Mouse (Mus musculus) heart, postnatal 36 days (tissue): ENCODE data around the gene Mrpl23. TPM values are rescaled to one million over a fixed set of nuclear protein-coding genes. Genes with fewer than 3 reads are reported as not detected.
A peak's percentile ranks its signal among the peaks of the same experiment; 100 is the strongest.

Experiments used
- DNase-seq, 2 experiments: peaks; one replicate each; pipeline ENCODE4 v3.0.0; 2021 to 2022
- intact Hi-C: fragments of 180-260 bp; cut with DNase I; formaldehyde crosslinking; loops from one replicate; pipeline ENCODE4 v1.15.1; 2025
- total RNA-seq, 2 experiments: library from RNA; stranded (reverse); gene quantifications; 2 replicates each; pipeline ENCODE4 v1.2.3; 2021

The Mrpl23 gene
- total RNA-seq, 2 experiments from 2014 or later: 12.8 to 13.1 TPM

DNA sequence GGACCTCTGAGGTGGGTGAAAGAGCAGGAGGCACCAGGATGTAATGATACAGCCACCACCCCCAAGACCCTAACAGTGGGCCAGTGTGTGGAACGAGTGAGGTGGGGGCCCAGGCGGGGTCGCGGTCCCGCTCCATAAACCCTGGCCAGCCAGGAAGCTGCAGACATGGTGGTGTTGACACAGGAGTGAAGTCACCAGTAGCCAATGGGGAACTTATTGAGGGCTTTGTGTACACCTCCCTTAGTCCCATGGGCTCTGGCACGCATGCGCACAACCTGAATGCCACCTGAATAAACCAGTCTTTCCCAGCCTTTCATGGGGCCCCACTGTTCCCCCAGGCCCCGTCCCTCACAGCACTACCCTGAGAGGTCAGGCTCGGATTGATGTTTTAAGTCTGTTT lies 38.1 kb downstream of the Mrpl23 start:
- DNase-seq: no peak
- intact Hi-C loops: no loop called here

DNA sequence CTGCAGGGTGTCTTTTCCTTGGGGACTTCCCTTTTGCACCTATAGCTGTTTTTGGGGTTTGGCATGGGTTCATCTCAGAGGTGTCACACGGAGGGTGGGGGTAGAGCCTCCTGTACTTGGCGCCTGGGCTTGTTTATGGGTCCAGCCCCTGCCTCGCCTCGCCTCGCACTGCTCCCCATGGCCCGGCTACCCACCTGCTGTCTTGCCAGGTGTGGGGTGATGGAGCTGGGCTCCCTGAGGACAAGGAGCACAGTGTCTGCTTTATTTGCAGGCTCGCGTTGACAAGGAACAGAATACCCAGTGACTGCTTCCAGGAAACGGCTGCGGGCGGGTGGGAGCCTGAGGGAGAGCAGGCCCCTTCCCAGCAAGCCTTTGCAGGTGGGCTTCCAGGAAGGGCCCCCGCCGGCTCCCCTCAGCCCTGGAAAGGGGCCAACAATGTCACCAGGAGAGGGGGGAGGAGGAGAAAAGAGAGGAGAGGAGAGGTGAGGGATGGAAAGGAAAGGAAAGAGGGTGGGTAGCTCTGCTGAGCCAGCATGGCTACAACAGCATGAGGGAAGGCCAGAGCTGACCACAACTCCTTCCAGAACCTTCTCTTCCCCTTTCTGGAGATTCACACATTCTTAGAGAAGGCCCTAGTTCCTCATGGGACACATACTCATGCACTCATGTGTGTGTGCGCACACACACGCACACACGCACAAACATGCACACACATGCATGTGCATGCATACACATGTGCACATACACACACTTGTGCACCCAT lies 39.2 kb downstream of the Mrpl23 start:
- intact Hi-C loops: no loop called here
- DNase-seq: peak in 1 of 2 experiments; percentile 13

DNA sequence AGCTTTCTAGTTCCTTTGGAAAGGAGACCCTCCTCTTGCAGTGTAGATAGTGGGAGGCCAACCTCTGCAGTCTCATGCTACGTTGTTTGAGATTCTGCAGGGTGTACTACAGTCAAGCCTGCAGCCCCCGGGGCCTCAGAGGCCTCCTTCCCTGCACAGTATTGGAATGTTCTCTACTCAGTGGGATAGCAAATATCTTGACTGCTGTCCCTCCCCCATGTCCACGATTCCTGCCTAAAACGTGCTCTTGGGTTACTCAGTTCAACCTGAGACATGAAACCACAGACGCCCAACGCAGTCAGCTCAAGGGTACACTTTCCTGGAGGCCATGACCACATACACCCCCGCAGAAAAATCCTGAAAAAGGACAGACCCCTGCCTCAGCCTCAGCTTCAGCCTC lies 39.9 kb downstream of the Mrpl23 start:
- no peak for DNase-seq
- intact Hi-C loops: no loop called here

DNA sequence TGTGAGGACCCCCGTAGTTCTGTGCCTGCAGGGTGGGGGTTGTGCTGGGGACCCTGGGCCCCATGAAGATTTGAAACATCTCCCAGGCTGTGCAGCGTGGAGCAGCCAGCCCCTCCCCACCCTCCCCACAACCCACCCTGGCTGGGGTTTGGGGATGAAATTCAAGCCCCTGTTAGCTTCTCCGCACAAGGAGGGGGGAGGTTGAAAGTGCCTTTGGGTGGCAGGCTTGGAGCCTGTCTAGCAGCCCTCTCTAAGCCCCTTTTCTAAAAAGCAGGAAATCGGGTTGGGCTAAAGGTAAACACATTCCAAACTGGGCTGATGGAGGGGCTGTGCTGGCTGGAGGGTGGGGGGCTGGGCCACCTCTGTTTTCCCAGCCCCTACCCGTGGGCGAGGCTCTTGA lies 40.5 kb downstream of the Mrpl23 start:
- DNase-seq: no peak
- intact Hi-C loops: no loop called here

DNA sequence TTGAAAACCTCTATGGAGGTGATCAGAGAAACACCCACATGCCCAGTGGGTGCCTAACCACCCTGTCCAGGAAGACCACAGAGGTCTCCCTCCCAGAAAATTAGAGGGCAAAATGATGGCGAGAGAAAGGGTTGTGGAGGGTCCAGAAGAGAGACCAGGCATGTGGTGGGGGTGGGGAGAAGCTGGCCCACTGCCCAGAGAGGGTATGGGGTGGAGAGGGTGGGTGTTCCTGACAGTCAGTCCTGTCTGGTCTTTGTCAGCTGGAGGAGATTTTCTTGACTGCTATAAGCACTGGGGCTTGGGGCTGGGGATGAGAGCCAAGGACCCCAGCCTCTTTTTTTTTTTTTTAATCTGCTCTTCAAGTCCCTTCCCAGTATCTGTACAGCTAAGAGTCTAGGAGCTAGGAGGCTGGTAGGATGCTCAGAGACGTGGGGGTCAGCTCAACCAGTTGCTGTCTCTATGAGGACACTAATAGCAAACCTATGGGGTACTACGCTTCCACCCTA lies 41.7 kb downstream of the Mrpl23 start:
- intact Hi-C loops: no loop called here
- DNase-seq: no peak

DNA sequence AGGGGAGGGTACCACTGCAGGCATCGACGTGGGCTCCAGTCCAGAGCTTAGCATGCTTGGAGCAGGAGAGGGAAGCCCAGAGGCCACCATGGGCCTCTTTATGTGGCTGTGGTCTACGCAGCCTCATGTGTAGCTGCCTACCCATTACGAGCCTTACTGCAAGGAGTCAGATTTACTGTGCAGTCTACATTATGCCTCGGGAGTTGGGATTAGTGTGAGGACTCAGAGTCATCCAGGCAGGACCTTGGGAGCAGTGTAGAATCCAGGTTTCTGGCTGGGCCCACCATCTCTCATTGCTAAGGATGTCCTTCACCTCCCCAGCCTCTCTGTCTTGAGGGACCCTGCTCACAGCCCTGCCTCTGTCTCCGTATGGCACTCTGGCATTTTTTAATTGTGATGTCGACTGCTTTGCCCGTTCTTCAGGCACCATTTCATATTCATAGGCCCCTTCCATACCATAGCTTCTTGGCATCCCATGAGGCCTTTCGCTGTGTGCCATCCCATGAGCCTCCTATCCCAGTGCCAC lies 42.4 kb downstream of the Mrpl23 start:
- DNase-seq: no peak
- intact Hi-C loops: no loop called here

DNA sequence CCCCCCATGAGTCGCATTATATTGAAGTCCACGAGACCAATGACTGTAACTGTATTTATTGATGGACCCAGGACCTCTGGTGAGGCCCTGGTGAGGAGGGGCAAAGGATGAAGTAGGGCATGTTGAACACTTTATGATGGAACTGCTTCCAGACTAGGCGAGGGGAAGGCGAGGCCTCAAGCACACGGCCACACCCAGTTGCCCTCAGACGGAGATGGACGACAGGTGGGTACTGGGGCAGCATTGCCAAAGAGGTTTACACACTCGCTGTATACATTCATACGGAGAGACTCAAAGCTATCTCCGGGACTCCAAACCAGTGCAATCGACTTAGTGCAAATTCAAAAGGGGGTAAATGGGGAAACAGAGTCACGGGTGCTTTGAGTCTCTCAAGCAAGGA lies 43.0 kb downstream of the Mrpl23 start:
- intact Hi-C loops: no loop called here
- DNase-seq: no peak

DNA sequence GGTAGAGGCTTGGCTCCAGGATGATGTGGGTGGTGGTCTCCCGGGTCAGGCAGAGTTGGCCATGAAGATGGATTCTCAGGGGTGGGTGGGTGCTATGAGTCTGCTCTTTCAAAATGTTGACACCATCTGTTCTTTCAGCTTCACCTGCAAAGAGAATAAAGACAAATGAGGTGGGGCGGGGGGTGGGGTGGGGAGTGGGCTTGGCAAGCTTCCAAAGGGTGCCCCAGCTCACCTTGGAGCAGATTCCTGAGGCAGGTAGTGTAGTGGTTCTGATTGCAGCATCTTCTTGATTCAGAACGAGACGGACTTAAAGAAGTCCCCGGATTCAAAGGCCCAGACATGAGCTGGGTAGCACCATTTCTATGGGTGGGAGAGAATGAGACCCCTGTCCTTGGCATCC lies 43.5 kb downstream of the Mrpl23 start:
- no peak for DNase-seq
- intact Hi-C loops: no loop called here

DNA sequence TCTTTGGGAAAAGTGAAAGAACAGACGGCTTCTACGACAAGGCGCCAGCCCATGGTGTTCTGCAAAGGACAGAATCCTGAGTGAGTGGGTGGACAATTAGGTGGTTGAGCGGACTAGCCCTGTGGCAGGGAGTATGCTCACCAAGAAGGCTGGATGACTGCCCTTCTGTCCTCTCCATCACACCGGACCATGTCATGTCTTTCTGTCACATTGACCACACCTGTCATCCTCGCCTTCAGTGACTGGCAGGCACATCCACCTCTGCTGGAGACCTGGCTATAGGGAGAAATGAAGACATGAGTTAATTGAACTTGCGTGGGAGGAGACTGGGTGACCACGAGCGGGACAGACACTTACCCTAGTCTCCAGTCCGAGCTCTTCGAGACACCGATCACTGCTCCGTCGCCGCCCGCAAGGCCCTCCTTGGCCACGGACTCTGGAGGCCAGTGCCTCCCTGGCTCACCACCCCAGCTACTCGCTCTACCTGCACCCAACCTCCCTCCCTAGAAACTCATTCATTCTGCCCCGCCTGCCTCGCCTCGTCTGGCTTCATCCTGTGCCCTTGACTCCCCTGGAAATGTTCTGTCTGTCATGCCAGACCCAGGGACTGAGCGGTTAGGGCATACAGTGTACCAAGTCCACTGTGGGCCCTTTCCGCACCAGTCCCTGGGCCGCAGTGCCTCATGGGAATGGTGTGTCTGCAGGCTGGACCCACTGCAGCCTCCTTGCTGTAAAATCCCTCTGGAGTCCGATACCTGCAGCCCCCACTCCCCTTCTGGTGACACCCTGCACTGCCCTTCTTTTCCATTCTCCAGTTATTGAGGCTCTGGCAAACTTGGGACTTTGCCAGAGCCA lies 44.2 kb downstream of the Mrpl23 start:
- intact Hi-C loops: no loop called here

DNA sequence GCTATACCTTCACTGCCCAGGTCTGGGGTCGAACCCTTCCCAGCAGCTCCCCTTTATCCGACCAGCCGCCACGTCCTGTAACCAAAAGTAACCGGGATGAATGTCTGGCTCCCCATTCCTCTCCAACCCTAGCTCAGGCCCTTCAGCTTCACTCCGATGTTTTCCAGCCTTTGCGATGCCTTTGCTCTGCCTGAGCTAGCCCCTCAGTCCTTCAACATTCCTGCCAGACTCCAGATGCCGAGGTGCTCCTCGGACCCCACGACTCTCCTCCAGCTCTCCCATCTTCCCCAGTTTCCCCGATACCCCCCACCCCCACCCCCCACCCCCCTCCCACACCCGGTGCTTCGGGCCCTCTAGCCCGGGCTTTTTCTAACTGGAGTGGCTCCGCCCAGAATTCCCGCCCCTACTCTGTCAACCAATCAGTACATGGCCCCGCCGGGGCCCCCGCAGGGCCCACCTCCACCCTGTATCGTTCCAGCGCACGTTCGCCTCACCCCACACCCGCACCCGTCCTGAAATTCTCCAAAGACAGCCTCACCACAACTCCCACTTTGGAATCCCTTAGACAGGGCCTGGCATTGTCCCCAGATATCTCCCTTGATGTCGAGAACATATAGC lies 45.4 kb downstream of the Mrpl23 start:
- intact Hi-C loops: no loop called here
- peak in 1 of 2 experiments; percentile 17 for DNase-seq

More for the DNA sequence above, 44.2 kb downstream of the Mrpl23 start:
- no peak for DNase-seq

DNA sequence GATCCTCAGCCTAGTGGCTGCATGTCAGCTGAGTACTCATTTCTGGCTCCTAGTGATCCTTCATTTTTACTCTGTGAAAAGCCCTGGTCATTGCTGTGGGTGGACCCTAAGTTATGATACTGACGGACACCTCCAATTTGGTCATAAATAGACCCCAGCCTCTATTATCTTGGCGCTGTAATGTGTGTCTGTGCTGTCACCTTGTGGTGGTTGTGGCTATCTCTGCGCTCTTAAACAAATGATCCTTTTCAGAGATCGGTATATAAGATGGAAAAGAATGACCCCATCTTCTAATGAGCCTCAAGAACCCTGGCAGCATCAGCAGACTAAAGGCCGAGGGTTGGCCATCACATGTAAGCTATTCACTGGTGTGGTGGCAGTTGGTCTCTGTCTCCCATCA lies 46.6 kb downstream of the Mrpl23 start:
- intact Hi-C loops: no loop called here
- DNase-seq: no peak

DNA sequence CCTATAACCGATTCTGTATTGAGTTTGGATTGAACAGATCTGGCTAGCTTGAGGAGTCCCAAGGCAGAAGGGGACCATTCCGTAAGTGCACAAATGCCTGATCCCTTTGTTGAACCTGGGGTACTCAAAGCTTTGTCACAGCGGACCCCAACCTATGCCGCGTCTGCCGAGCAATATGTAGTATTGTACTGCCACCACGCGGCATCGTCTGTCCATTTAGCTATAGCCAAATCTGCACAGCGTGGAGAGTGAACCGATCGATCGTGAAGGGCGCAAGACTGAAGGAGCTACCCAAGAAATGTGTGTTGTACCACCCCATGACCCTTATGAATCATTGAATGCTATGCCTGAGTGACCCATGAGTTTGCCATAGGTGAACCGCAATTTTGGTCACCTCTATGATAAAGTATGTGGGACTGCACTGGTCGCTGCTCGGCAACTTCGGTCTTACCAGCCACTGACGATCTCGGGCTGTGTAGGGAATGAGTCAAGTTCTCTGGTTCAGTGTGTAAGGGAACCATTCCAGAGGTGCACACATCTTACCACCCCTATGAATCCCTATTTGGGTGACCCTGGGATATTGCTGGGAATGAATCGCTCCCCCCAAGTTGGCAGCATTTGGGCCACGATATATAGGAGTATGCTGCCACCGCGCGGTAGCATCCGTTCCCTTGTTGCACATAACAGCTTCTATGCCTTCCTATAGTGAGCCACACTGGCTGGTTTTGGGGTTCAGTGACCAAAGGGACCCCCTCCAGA lies 47.8 kb downstream of the Mrpl23 start:
- DNase-seq: peak; percentile 66 to 67
- intact Hi-C loops: loop anchor here (1.0 to 5.0 kb wide), 6 partner anchors 42 to 263 kb away; no protein-coding TSS in a partner anchor

DNA sequence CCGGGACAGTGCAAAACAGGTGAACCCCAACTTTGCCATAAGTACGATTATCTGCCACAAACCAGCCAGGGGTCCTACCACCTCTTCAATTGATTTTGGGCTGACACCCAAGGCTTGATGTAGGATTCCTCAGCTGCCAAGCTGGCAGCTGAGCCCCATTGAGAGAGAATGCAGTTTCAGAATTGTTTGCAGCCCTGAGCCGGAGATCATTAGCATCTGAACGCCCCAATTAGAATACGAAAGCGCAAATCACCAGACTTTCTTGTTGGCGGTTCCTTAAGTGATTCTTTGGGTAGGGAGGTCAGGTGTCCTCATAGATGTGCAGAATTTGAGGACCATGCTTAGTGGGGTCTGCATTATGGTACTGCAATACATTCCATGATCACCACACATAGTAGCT lies 48.7 kb downstream of the Mrpl23 start:
- intact Hi-C loops: loop anchor here (2.0 to 5.0 kb wide), 3 partner anchors 142 to 264 kb away; no protein-coding TSS in a partner anchor
- DNase-seq: no peak

DNA sequence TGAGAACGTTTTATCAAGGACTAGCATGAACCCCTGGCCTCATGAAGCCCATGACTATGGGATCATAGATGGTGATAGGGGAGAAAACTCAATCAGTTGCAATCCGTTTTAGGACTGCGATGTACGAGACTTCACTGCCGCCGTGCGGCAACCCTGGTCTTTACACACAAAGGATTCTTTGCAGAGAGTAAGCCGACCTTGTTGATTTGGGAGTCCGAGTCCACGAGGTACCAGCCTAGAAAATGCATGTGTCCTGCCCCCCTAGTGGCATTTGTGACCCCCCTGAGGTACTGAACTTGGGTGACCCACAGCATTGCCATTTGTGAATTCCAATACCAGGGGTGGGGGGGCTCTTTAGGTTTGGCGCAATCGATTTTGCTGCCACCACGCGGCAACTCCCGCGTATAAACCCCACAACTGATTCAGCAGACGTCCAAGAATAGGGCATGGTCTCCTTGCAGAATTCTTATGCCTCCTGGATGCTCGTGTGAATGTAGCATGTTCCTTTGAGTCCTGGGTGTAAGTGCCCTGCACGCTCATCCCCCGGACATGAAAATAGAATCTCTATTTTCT lies 49.3 kb downstream of the Mrpl23 start:
- intact Hi-C loops: loop anchor here (2.0 to 5.0 kb wide), 3 partner anchors 143 to 265 kb away; no protein-coding TSS in a partner anchor
- peak; percentile 18 to 40 for DNase-seq

DNA sequence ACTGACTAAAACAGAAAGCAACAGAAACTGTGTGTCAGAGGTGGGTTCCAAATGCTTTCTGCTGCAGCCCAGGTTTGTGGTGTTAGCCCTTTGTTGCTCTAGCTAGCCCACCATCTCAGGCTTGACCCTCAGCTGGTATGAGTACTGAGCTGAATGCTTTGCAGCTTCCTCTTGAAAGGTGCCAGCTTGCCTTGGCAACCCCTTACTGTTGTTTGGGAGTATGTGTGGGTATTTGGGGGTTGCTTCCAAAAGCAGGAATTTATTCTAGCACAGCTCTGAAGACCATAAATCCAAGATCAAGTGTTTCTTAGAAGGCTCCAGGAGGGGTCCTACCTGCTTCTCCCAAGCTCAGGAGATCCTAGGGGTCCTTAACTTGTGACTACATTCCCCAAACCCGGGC lies 52.4 kb downstream of the Mrpl23 start:
- intact Hi-C loops: loop anchor here (5.0 kb wide), 1 partner anchor 253 kb away; no protein-coding TSS in a partner anchor
- DNase-seq: no peak

DNA sequence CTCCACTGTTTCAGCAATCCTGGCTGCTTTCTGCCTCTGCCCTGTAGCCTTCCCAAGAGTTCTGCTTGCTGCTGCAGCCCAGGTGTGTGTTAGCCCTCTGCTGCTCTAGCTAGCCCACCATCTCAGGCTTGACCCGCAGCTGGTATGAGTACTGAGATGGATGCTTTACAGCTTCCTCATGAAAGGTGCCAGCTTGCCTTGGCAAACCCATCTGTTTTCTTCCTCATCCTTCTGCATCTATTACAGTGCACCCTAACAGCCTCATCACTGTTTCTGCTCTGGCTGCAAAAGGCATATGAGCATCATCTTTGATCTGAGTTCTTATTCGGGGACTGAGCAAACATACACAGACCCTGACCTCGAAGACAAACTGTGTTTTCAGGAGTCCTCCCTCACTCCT lies 53.4 kb downstream of the Mrpl23 start:
- no peak for DNase-seq
- intact Hi-C loops: no loop called here

DNA sequence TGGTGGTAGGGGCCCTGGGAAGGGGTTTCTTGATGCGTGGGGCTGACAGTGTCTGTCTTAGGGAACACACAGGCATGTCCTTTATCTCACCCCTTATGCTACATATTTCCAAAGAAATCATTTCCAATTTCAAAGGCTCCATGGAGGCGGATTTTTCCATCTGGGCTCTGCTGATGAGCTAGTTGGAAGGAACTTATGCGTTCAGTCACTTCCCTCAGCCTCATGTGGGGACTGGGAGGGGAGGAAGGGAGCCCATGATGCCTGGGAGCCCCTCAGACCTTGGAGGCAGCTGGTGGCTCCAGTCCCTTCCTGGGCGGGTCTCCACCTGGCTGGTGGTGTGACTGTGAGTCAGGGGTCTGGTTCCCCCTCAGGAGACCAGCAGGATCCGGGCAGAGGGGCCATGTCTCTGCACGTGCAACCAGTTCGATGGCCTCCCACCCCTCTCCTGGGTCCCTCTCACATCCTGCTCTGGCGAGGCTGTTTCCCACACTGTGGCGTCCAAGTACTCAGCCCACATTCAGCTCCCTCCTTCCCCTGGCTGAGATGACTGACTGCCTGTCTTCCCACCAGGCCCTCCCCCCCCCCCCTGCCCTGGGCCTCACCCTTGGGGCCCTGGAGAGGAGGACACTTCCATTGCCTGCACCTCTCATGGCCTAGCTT lies 55.9 kb downstream of the Mrpl23 start:
- DNase-seq: no peak
- intact Hi-C loops: no loop called here
